Mouse (Mus musculus): ENCODE results near the gene Gm10666. TPM values are rescaled to one million over a fixed set of nuclear protein-coding genes. Genes with fewer than 3 reads are reported as not detected.

Gm10666 gene
- not detected for polyA plus RNA-seq (2017; shearing (Covaris generic))

DNA sequence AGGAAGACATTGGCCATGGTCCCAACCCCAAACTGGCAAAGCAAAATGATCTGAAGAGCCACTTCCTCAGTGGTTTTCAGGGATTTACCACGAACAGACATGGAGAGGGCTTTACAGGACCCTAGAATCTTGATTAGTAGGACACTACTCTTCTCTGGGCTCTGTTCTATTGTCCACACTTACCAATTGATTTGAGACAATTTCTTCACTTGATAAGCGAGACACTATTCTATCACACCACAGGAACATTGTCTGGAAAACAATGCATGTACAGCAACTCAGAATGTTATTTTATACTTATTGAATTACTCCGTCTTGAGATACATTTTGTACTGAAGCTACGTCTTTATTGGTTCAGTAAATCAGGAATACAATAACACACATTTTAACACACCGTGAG lies at the start of gene Gm10666:
Gm10666 (minus strand) TSS at position 101 of the 400 bp plus-strand sequence.

GRCm38 (mm10) chr7:22163935-22164334 lies 29.4 kb upstream of the Gm10666 start, which contains the start of gene Vmn1r142:
Gene Vmn1r142 (minus strand): TSS chr7:22164035.

DNA sequence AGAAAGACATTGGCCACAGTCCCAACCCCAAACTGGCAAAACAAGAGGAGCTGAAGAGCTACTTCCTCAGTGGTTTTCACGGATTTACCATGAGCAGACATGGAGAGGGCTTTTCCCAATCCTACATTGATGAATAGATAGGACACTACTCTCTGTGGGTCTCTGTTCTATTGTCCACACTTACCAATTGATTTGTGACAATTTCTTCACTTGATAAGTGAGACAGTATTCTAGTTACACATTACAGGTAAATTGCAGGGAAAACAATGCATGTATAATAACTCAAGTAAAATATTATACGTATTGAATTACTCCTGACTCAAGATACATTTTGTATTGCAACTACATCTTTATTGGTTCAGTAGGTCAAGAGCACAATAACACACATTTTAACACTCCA lies 16.4 kb downstream of the Gm10666 start, which contains the start of gene Gm16451:
Gm16451 (minus strand) TSS at position 101 of the 400 bp plus-strand sequence.

Other genes starting within 250 kb of the Gm10666 start
- 1 to 10 TPM in 1 of 2 experiments, under 1 TPM in 1; 0.11 to 1.3 TPM for gene Gm5891, start 213.4 kb downstream of the Gm10666 start, polyA plus RNA-seq (2017; shearing (Covaris generic))
- under 1 TPM in 1 of 2 experiments, not detected in 1; 0.32 TPM for gene Vmn1r137, start 140.2 kb downstream of the Gm10666 start, polyA plus RNA-seq (2017; shearing (Covaris generic))
- under 1 TPM in 1 of 2 experiments, not detected in 1; 0.34 TPM for gene Vmn1r138, start 105.8 kb downstream of the Gm10666 start, polyA plus RNA-seq (2017; shearing (Covaris generic))
- gene Gm6176, start 78.4 kb downstream of the Gm10666 start, polyA plus RNA-seq (2017; shearing (Covaris generic)), result not detected
- gene Vmn1r139, start 65.7 kb downstream of the Gm10666 start, polyA plus RNA-seq (2017; shearing (Covaris generic)), result under 1 TPM; 0.23 to 0.50 TPM
- not detected for gene Gm16451, start 16.5 kb downstream of the Gm10666 start, polyA plus RNA-seq (2017; shearing (Covaris generic))
- not detected for gene Vmn1r142, start 29.3 kb upstream of the Gm10666 start, polyA plus RNA-seq (2017; shearing (Covaris generic))
- 1 to 10 TPM in 1 of 2 experiments, not detected in 1; 2.6 TPM for gene Vmn1r143, start 54.6 kb upstream of the Gm10666 start, polyA plus RNA-seq (2017; shearing (Covaris generic))
- gene Gm8653, start 66.5 kb upstream of the Gm10666 start, polyA plus RNA-seq (2017; shearing (Covaris generic)), result under 1 TPM in 1 of 2 experiments, not detected in 1; 0.18 TPM
- not detected for gene Gm8453, start 94.7 kb upstream of the Gm10666 start, polyA plus RNA-seq (2017; shearing (Covaris generic))
- not detected for gene Gm4187, start 195.0 kb upstream of the Gm10666 start, polyA plus RNA-seq (2017; shearing (Covaris generic))
- not detected for gene Gm8660, start 236.3 kb upstream of the Gm10666 start, polyA plus RNA-seq (2017; shearing (Covaris generic))

Data from inflammation-experienced regulatory T-cells (primary cell).